Mouse (Mus musculus) forebrain, embryonic 15.5 days (tissue): ENCODE results near the gene Tex261. TPM values are rescaled to one million over a fixed set of nuclear protein-coding genes. Genes with fewer than 3 reads are reported as not detected.
"Not testable (repeated sequence)": the region's sequence is repeated elsewhere in the genome, so short reads cannot be mapped to it uniquely, and the experiment has no call there.

ENCODE experiments used
- ATAC-seq: fragments of 200-750 bp; cut with Nextera tagmentation; replicated peaks from 2 replicates; pipeline ENCODE4 v1.8.0; 2017; ENCODE audit warnings: mild to moderate bottlenecking, moderate TSS enrichment, moderate library complexity
- H3K27ac ChIP-seq: fragments of 300-500 bp; sonication (generic); replicated peaks from 2 replicates; pipeline ENCODE4 v1.5.1; 2015; ENCODE audit warnings: mild to moderate bottlenecking, inconsistent platforms
- H3K27me3 ChIP-seq: fragments of 300-500 bp; sonication (generic); 2 replicates; pipeline ENCODE4 v1.6.1; 2015; ENCODE audit warnings: inconsistent platforms
- H3K36me3 ChIP-seq: fragments of 300-500 bp; sonication (generic); 2 replicates; pipeline ENCODE4 v1.6.1; 2015; ENCODE audit warnings: mild to moderate bottlenecking, inconsistent platforms
- H3K4me1 ChIP-seq: fragments of 300-500 bp; sonication (generic); 2 replicates; pipeline ENCODE4 v1.6.1; 2015; ENCODE audit warnings: inconsistent platforms
- H3K4me2 ChIP-seq: fragments of 300-500 bp; sonication (generic); replicated peaks from 2 replicates; pipeline ENCODE4 v1.6.1; 2015; ENCODE audit warnings: mild to moderate bottlenecking, inconsistent platforms
- H3K4me3 ChIP-seq: fragments of 300-500 bp; sonication (generic); 2 replicates; pipeline ENCODE4 v1.5.1; 2015; ENCODE audit warnings: mild to moderate bottlenecking, inconsistent platforms
- H3K9ac ChIP-seq: fragments of 300-500 bp; sonication (generic); replicated peaks from 2 replicates; pipeline ENCODE4 v1.6.1; 2015; ENCODE audit warnings: mild to moderate bottlenecking, inconsistent platforms
- H3K9me3 ChIP-seq: fragments of 300-500 bp; sonication (generic); 2 replicates; pipeline ENCODE4 v1.6.1; 2016; ENCODE audit warnings: inconsistent platforms
- WGBS: fragments of 180-500 bp; shearing (Covaris S2); methylation state at CpG from one replicate; pipeline ENCODE4 v1.1.7; 2015; ENCODE audit warnings: mixed read lengths; 5-methylcytosine and 5-hydroxymethylcytosine counted together
- polyA plus RNA-seq: library from polyadenylated mRNA; unstranded; fragments of >200 nt; fragmentation: Nextera tagmentation; extraction: Ambion mirVana; gene quantifications from 2 replicates; pipeline ENCODE4 v1.2.1, GENCODE M21; 2015

Tex261 gene
- polyA plus RNA-seq, 1 experiment from 2014 or later: 76.7 TPM

DNA sequence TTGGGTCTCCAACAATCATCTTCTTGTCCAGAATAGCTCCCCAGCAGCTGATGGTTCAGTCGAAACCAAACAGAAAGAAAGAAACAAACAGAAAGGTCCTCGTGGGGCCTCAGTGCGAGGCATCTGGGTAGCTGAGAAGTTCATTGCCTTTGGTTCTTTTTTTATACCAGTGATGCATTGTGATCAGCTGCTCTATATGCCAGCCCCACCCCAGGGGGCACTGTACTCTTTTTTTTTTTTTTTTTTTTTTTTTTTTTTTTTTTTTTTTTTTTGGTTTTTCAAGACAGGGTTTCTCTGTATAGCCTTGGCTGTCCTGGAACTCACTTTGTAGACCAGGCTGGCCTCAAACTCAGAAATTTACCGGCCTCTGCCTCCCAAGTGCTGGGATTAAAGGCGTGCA lies 14.9 kb upstream of the Tex261 start:
- not testable (repeated sequence) for H3K9ac ChIP-seq, H3K4me2 ChIP-seq, H3K27me3 ChIP-seq, ATAC-seq, H3K27ac ChIP-seq, H3K4me1 ChIP-seq, H3K36me3 ChIP-seq, H3K4me3 ChIP-seq, H3K9me3 ChIP-seq
- WGBS: 84% methylated on average over 5 of the region's 5 CpGs

DNA sequence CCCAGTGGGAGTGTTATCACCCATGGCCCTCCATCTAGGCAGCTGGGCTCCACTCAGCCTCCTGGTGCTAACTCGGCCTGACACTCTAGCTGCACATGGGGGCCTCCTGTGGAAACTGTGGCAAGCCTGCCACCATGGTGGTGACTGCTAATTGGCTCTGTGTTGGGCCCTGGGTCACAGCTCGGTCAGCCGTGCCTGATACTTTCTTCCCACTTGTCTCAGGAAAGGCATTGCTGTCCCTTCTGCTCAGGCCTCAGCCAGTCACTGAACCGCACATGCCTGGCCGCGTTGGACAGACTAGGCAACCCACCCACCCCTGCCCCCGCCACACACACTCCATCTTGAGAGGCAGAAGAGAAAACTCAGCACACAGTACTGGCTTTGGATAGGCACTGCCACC lies 12.9 kb upstream of the Tex261 start:
- WGBS: 24% methylated on average over 7 of the region's 7 CpGs
- no peak for ATAC-seq
- Histone ChIP-seq H3K4me1 (no peaks in the 10 kb centered on the region), H3K4me2 (no peak overlapping the region), H3K27ac (no peak overlapping the region), H3K4me3 (no peak overlapping the region), H3K27me3 (no peaks in the 10 kb centered on the region), H3K9ac (no peak overlapping the region), H3K36me3 (no peaks in the 10 kb centered on the region), H3K9me3 (no peaks in the 10 kb centered on the region)

DNA sequence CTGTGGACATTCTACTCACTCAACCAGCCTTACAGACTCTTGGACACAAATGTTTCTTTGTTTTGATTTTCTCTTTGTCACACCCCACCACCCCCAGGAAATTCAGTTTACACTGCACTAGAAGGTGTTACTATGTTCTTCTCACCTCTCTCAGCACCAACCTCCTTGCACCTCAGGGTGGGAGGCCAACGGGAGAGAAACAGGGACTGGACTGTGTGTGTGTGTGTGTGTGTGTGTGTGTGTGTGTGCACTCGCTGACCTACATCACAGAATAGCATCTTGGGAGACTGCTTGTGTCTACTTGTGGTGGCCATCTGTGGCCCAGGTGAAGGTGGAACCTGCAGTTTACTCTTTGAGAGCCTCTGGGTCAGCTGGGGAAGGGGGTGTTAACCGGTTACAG lies 10.8 kb upstream of the Tex261 start:
- H3K4me2 ChIP-seq: no peak overlapping the region
- no peaks in the 10 kb centered on the region for H3K4me1 ChIP-seq
- no peaks in the 10 kb centered on the region for H3K36me3 ChIP-seq
- no peak for ATAC-seq
- 86% methylated on average over 3 of the region's 3 CpGs for WGBS
- H3K9ac ChIP-seq: no peak overlapping the region
- no peaks in the 10 kb centered on the region for H3K9me3 ChIP-seq
- H3K27ac ChIP-seq: no peak overlapping the region
- no peak overlapping the region for H3K4me3 ChIP-seq
- H3K27me3 ChIP-seq: no peaks in the 10 kb centered on the region

DNA sequence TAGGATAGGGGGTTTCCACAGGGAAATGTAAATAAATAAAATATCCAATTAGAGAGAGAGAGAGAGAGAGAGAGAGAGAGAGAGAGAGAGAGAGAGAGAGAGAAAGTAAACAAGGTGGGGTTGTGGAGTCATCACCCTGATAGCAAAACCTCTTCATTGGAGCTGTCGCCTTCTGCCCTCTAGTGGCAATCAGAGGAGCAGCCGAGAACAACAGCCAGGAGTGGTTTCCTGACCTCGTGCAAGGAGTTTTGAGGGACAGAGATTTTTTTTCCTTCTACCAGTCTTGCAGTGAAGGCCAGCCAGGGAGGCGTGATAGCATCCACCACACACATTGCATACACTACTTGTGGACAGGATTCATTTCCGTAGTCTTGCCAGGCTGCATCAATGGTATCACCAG lies 3.4 kb upstream of the Tex261 start:
- 7% methylated on average over 5 of the region's 5 CpGs for WGBS

DNA sequence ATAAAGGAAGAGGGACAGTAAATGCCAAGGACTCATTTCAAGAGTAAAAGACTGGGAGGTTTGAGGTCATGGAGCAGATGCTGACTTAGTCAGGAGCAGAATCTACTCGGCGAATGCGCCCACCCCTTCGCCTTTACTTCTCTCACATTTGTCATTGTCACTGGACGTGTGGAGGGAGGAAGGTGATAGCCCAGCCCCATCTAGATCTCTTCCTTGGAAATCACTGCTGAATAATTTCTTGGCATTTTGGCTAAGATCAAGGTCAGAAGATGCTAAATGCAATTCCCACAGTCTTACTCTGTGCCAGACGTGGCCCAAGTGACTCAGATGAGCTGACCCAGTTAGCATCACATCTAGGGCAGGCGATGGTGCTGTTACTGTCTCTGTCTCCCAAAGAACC lies 2.7 kb upstream of the Tex261 start:
- Histone ChIP-seq H3K9ac (no peak overlapping the region), H3K4me3 (no peak overlapping the region), H3K9me3 (no peaks in the 10 kb centered on the region), H3K4me2 (no peak overlapping the region), H3K27me3 (no peaks in the 10 kb centered on the region), H3K27ac (no peak overlapping the region), H3K36me3 (no peaks in the 10 kb centered on the region), H3K4me1 (peaks cover 24% of the 10 kb centered on the region)
- WGBS: 90% methylated on average over 7 of the region's 7 CpGs
- ATAC-seq: no peak

More for the DNA sequence above, 3.4 kb upstream of the Tex261 start:
- H3K4me1 ChIP-seq: peaks cover 17% of the 10 kb centered on the region
- H3K36me3 ChIP-seq: no peaks in the 10 kb centered on the region
- no peaks in the 10 kb centered on the region for H3K27me3 ChIP-seq
- no peaks in the 10 kb centered on the region for H3K9me3 ChIP-seq
- H3K27ac ChIP-seq: no peak overlapping the region
- H3K4me3 ChIP-seq: no peak overlapping the region
- no peak overlapping the region for H3K9ac ChIP-seq
- no peak overlapping the region for H3K4me2 ChIP-seq
- ATAC-seq: no peak

DNA sequence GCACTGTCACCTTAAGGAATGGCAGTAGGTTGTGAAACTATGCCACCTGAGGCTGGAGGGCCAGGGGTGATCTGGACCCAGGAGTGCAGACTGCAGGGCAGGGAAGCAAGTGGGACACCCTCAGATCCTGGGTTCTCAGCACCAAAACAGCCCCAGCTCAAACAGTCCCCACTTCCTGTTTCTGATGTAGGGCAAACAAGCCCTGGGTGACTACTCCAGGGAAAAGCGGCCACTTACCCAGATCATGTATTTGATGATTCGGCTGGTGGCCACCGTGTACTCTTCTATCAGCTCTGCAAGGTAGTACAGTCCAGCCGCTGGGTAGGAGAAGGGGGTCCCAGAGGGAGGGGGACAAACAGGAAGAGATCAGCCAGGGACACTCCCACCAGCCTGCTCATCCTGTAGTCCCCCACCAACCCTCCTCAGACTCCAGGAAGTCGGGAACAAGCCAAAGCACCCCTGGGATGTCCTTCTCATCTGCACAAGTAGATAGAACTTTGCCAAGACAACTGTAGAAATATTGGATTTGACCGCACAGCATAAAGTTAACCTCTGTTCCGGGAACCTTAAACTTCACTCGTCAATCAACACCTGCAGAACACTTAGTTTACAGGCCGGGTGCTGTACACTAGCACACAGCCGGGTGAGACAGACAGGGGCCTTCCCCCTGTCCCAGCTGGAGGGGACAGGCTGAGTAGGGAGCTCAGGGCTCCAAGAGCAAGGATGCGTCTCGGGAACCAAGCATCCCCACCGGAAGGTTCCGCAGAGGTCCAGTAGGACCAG lies 641 bp downstream of the Tex261 start:
- Histone ChIP-seq H3K4me2 (peak overlapping the region; percentile 76), H3K27me3 (no peaks in the 10 kb centered on the region), H3K9ac (peak overlapping the region; percentile 76), H3K9me3 (no peaks in the 10 kb centered on the region), H3K27ac (peak overlapping the region; percentile 84), H3K4me1 (peaks cover 24% of the 10 kb centered on the region), H3K4me3 (peak overlapping the region; percentile 59), H3K36me3 (peaks cover 13% of the 10 kb centered on the region)
- ATAC-seq: peak; percentile 52; the same call in 1 of the 2 replicates
- WGBS: under 1% methylated on average over 14 of the region's 14 CpGs

DNA sequence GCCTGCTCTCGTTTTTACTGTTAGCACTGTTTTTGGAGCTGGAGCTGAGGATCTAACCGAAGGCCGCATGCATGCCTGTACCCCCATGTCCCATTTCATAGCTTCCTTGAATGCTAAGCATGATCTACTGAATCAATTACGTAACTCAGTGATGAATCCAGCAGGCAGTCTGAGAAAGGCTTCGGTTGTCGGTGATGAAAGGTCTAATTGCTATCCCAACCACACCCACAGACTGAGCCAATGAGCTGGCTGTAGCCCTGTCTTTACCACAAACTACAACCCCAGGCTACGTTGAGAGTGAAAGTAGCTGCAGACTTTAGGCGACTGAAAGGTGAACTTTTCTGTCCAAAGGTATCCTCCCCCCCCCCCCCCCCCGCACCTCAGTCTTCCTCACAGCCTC lies 1.5 kb downstream of the Tex261 start:
- Histone ChIP-seq H3K9me3 (no peaks in the 10 kb centered on the region), H3K4me3 (0 out of 2 replicates have a peak overlapping the region, but pooled peaks have one; percentile 59), H3K9ac (peak overlapping the region; percentile 76; the same call in 1 of the 2 replicates), H3K4me2 (peak overlapping the region; percentile 76), H3K4me1 (peaks cover 24% of the 10 kb centered on the region), H3K27me3 (no peaks in the 10 kb centered on the region), H3K27ac (no peak overlapping the region), H3K36me3 (peaks cover 21% of the 10 kb centered on the region)
- ATAC-seq: no peak
- WGBS: 57% methylated on average over 8 of the region's 9 CpGs

DNA sequence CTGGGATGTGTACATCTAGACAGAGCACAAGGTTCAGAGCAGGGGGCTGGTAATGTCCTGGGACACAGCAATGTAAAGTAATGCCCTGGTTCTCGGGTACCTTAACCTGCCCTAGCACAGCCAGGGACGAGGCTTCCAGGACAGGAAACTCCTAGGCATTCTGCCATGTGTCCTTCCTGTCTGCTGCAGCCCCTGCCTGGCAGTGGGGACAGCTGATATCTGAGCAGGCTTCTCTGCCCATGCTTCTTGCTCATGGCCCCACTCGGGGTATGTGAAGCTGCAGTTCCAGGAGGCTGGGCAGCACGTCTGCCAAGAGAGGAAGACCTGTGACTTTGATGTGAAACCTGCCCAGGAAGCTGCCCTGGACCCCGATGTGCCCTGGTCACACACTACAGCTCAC lies 7.1 kb downstream of the Tex261 start:
- H3K36me3 ChIP-seq: peaks cover 21% of the 10 kb centered on the region
- no peak overlapping the region for H3K4me3 ChIP-seq
- H3K4me2 ChIP-seq: no peak overlapping the region
- 84% methylated on average over 5 of the region's 5 CpGs for WGBS
- H3K27ac ChIP-seq: no peak overlapping the region
- H3K9ac ChIP-seq: no peak overlapping the region
- no peaks in the 10 kb centered on the region for H3K9me3 ChIP-seq
- peaks cover 1% of the 10 kb centered on the region; the same call in 1 of the 2 replicates for H3K4me1 ChIP-seq
- H3K27me3 ChIP-seq: peaks cover 4% of the 10 kb centered on the region
- ATAC-seq: no peak

DNA sequence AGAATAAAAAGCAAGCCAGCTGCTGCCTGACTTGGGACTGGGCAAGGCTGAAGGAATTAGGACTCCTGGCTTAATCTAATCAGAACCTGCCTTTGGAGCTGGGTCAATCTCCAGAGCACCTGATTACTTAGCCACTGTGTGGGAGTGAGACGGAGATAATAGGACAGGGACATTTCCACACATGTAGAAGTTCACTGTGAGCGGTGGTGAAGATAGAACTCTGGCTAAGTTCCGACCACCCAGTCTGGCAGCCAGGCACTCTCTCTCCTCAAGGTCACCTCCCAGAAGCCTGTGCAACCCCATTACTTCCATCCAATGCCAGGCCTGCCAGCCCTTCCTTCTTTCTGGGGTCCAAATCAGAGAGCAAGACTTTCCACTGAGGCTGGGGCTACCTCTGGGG lies 8.6 kb downstream of the Tex261 start:
- no peaks in the 10 kb centered on the region for H3K9me3 ChIP-seq
- no peak overlapping the region for H3K4me2 ChIP-seq
- H3K36me3 ChIP-seq: peaks cover 18% of the 10 kb centered on the region
- H3K4me3 ChIP-seq: no peak overlapping the region
- no peak for ATAC-seq
- no peak overlapping the region for H3K27ac ChIP-seq
- H3K4me1 ChIP-seq: peaks cover 7% of the 10 kb centered on the region
- no peak overlapping the region for H3K9ac ChIP-seq
- WGBS: 93% methylated on average over 3 of the region's 3 CpGs
- H3K27me3 ChIP-seq: peaks cover 19% of the 10 kb centered on the region

DNA sequence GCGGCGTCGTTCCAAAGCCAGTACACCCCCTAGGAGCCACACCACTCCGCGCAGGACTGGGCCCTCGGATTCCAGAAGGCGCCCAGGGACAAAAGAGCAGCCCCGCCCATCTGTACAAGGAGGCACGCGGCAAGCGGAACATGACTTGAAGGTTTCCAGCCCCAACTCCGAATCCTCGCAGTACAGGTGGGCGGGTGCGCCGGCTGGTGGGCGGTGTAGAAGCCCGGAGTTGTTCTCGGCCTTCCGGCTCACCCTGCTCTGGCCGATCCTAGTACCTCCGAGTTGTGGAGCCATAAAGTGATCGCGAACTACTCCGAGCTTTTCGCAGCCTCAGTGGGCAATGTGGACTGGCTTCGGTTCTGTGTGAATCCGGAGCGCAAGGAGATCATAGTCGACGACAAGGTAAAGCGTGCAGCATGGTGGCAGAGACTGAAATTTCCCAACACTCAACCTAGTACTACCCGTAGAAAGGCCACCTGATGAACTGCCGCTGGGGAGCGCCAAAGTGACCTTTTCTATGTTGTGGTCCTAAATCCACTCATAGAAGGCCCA lies 12.7 kb downstream of the Tex261 start:
- H3K4me3 ChIP-seq: peak overlapping the region; percentile 24
- peaks cover 12% of the 10 kb centered on the region for H3K4me1 ChIP-seq
- no peak overlapping the region for H3K27ac ChIP-seq
- H3K4me2 ChIP-seq: peak overlapping the region; percentile 42
- 2% methylated on average over 35 of the region's 35 CpGs for WGBS
- no peak overlapping the region for H3K9ac ChIP-seq
- no peaks in the 10 kb centered on the region for H3K36me3 ChIP-seq
- H3K9me3 ChIP-seq: no peaks in the 10 kb centered on the region
- ATAC-seq: no peak; the same call in 1 of the 2 replicates
- peaks cover 50% of the 10 kb centered on the region for H3K27me3 ChIP-seq

DNA sequence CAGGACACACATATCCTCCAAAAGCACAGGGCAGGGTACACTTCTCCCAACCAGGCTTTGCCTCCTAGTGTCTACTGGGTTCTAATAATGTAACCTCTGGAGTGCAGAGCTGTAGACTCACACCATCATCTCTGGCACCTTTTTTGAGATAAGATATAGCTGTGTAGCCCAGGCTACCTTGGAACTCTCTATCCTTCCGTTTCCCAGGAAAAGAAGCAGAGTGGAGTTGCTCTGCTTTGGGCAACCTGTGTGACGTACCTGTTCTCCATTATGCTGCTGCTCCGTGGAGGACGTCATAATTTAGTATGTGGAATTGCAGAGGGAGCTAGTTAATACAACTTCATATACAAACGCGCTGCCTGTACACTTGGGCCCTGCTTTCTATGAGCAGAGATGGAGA lies 13.3 kb downstream of the Tex261 start, which contains the start of gene Ankrd53:
TSS of gene Ankrd53 (plus strand) at position 301 of the 400 bp plus-strand sequence.
- no peak within 1 kb of the TSS for H3K27ac ChIP-seq
- H3K4me3 ChIP-seq: peak within 1 kb of the TSS; percentile 24
- no peaks in the 10 kb centered on the region for H3K36me3 ChIP-seq
- WGBS: 33% methylated on average over 6 of the region's 6 CpGs
- no peak within 1 kb of the TSS for H3K9ac ChIP-seq
- no peaks in the 10 kb centered on the region for H3K9me3 ChIP-seq
- peaks cover 56% of the 10 kb centered on the region for H3K27me3 ChIP-seq
- ATAC-seq: no peak
- peaks cover 12% of the 10 kb centered on the region for H3K4me1 ChIP-seq
- H3K4me2 ChIP-seq: peak within 1 kb of the TSS; percentile 42

DNA sequence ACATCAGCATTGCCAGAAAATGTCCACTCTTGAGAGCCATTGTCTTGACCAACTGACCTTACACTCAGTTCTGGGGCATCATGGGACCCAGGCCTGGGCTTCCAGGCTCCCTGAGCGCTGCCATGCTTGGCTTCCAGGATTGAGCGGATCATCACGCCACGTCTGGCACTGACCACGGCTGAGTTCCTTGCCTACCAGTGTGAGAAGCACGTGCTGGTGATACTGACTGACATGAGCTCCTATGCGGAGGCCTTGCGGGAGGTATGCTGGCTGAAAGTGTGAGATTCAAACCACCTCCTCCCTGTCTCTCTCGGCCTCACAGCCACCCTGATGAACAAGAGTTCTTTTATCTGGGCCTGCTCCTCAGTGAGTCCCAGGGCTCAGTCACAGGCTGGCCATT lies 19.6 kb downstream of the Tex261 start:
- no peaks in the 10 kb centered on the region for H3K36me3 ChIP-seq
- no peak for ATAC-seq
- H3K9me3 ChIP-seq: no peaks in the 10 kb centered on the region
- H3K27me3 ChIP-seq: peaks cover 36% of the 10 kb centered on the region
- H3K27ac ChIP-seq: no peak overlapping the region
- WGBS: 85% methylated on average over 9 of the region's 9 CpGs
- peaks cover 6% of the 10 kb centered on the region for H3K4me1 ChIP-seq
- H3K9ac ChIP-seq: no peak overlapping the region
- H3K4me2 ChIP-seq: no peak overlapping the region
- no peak overlapping the region for H3K4me3 ChIP-seq
